Mouse (Mus musculus) megakaryocyte, embryonic 14.5 days (primary cell): ENCODE results near the gene Slc9a5. TPM values are rescaled to one million over a fixed set of nuclear protein-coding genes. Genes with fewer than 3 reads are reported as not detected.

Source experiments
- H3K27me3 ChIP-seq: replicated peaks from 2 replicates; pipeline ENCODE3; 2012; ENCODE audit warnings: inconsistent platforms
- H3K36me3 ChIP-seq: replicated peaks from 2 replicates; pipeline ENCODE3; 2012; ENCODE audit warnings: low read length, inconsistent platforms, mixed read lengths
- H3K4me1 ChIP-seq: 2 replicates; pipeline ENCODE4 v1.6.1; 2012; ENCODE audit warnings: inconsistent platforms
- H3K4me3 ChIP-seq: replicated peaks from 2 replicates; pipeline ENCODE3; 2012; ENCODE audit warnings: moderate library complexity, mild to moderate bottlenecking, inconsistent platforms
- H3K9me3 ChIP-seq: 2 replicates; pipeline ENCODE4 v1.6.1; 2012; ENCODE audit warnings: inconsistent platforms
- FLI1 ChIP-seq: IDR thresholded peaks from 2 replicates; pipeline ENCODE4 v1.6.1; 2012; ENCODE audit warnings: low read length, inconsistent platforms, mixed read lengths
- GATA1 ChIP-seq: IDR thresholded peaks from 3 replicates; pipeline ENCODE4 v1.6.1; 2012; ENCODE audit warnings: mixed read lengths, low read length, inconsistent platforms, borderline replicate concordance
- polyA plus RNA-seq: library from polyadenylated mRNA; stranded (reverse); fragments of >175 nt; gene quantifications from 2 replicates; pipeline ENCODE4 v1.2.3, GENCODE M21; 2012; ENCODE audit warnings: low replicate concordance; ENCODE audit not compliant: insufficient read depth

The Slc9a5 gene
- polyA plus RNA-seq, 1 experiment = 4.1 TPM

- Histone ChIP-seq H3K9me3 (no peaks in the 10 kb centered on the region), H3K27me3 (peaks cover 41% of the 10 kb centered on the region), H3K36me3 (peaks cover 13% of the 10 kb centered on the region), H3K4me3 (peak overlapping the region; percentile 31), H3K4me1 (peaks cover 42% of the 10 kb centered on the region)
- no peak for TF ChIP-seq FLI1
- no peak for TF ChIP-seq GATA1
Observed at GRCm38 (mm10) chr8:105355179-105356024, 6.8 kb downstream of the Slc9a5 start.

- H3K36me3 ChIP-seq = peaks cover 13% of the 10 kb centered on the region
- H3K9me3 ChIP-seq = no peaks in the 10 kb centered on the region
- no peak overlapping the region for H3K4me3 ChIP-seq
- peaks cover 29% of the 10 kb centered on the region for H3K27me3 ChIP-seq
- peaks cover 41% of the 10 kb centered on the region for H3K4me1 ChIP-seq
- TF ChIP-seq GATA1 = no peak
- TF ChIP-seq FLI1 = no peak
Observed at GRCm38 (mm10) chr8:105356681-105357080, 8.0 kb downstream of the Slc9a5 start.

GRCm38 (mm10) chr8:105359208-105359607 lies 10.6 kb downstream of the Slc9a5 start:
- H3K36me3 ChIP-seq = peaks cover 13% of the 10 kb centered on the region
- no peaks in the 10 kb centered on the region for H3K9me3 ChIP-seq
- peak overlapping the region; percentile 15 for H3K4me3 ChIP-seq
- peaks cover 54% of the 10 kb centered on the region for H3K4me1 ChIP-seq
- TF ChIP-seq GATA1 = no peak
- TF ChIP-seq FLI1 = no peak
- peaks cover 23% of the 10 kb centered on the region for H3K27me3 ChIP-seq

GRCm38 (mm10) chr8:105359646-105360045 lies 11.0 kb downstream of the Slc9a5 start:
- Histone ChIP-seq H3K4me3 (no peak overlapping the region), H3K4me1 (peaks cover 50% of the 10 kb centered on the region), H3K9me3 (no peaks in the 10 kb centered on the region), H3K36me3 (peaks cover 13% of the 10 kb centered on the region), H3K27me3 (peaks cover 27% of the 10 kb centered on the region)
- TF ChIP-seq FLI1 = no peak
- TF ChIP-seq GATA1 = no peak

GRCm38 (mm10) chr8:105361751-105362702 lies 13.4 kb downstream of the Slc9a5 start:
- peaks cover 32% of the 10 kb centered on the region for H3K4me1 ChIP-seq
- no peaks in the 10 kb centered on the region for H3K9me3 ChIP-seq
- peaks cover 19% of the 10 kb centered on the region for H3K27me3 ChIP-seq
- H3K36me3 ChIP-seq = peaks cover 2% of the 10 kb centered on the region
- TF ChIP-seq GATA1 = no peak
- no peak for TF ChIP-seq FLI1
- no peak overlapping the region for H3K4me3 ChIP-seq

GRCm38 (mm10) chr8:105367107-105367506 lies 18.5 kb downstream of the Slc9a5 start:
- TF ChIP-seq GATA1 = no peak
- no peak for TF ChIP-seq FLI1
- Histone ChIP-seq H3K4me3 (no peak overlapping the region), H3K36me3 (peaks cover 2% of the 10 kb centered on the region), H3K27me3 (peaks cover 47% of the 10 kb centered on the region), H3K4me1 (peaks cover 18% of the 10 kb centered on the region), H3K9me3 (no peaks in the 10 kb centered on the region; the same call in 1 of the 2 replicates)

- Histone ChIP-seq H3K9me3 (peaks cover 14% of the 10 kb centered on the region), H3K4me1 (peaks cover 16% of the 10 kb centered on the region), H3K36me3 (peaks cover 2% of the 10 kb centered on the region), H3K4me3 (no peak overlapping the region), H3K27me3 (peaks cover 92% of the 10 kb centered on the region)
- TF ChIP-seq GATA1 (no peak), FLI1 (no peak)
Observed at GRCm38 (mm10) chr8:105372473-105372872, 23.8 kb downstream of the Slc9a5 start.

- TF ChIP-seq GATA1 = no peak
- peaks cover 92% of the 10 kb centered on the region for H3K27me3 ChIP-seq
- peaks cover 16% of the 10 kb centered on the region for H3K4me1 ChIP-seq
- no peak within 1 kb of the TSS for H3K4me3 ChIP-seq
- H3K36me3 ChIP-seq = peaks cover 2% of the 10 kb centered on the region
- peaks cover 14% of the 10 kb centered on the region for H3K9me3 ChIP-seq
Observed at GRCm38 (mm10) chr8:105373032-105373431, 24.4 kb downstream of the Slc9a5 start, which contains the start of gene Plekhg4. TSS of gene Plekhg4 (plus strand) at chr8:105373274.

GRCm38 (mm10) chr8:105374513-105374966 lies 25.9 kb downstream of the Slc9a5 start:
- Histone ChIP-seq H3K9me3 (peaks cover 14% of the 10 kb centered on the region), H3K36me3 (no peaks in the 10 kb centered on the region), H3K27me3 (peaks cover 92% of the 10 kb centered on the region), H3K4me3 (peak overlapping the region; percentile 57), H3K4me1 (peaks cover 16% of the 10 kb centered on the region)
- no peak for TF ChIP-seq GATA1
- TF ChIP-seq FLI1 = no peak
